Mouse (Mus musculus) layer of hippocampus, adult 8-10 months (tissue): ENCODE results near the gene Bad. TPM values are rescaled to one million over a fixed set of nuclear protein-coding genes. Genes with fewer than 3 reads are reported as not detected.

Experiments
- DNase-seq, 2 experiments: peaks; one replicate each; pipeline ENCODE4 v3.0.0; 2022; ENCODE audit warnings: low spot score in 2 of 2
- total RNA-seq, 4 experiments: library from RNA; stranded (reverse); gene quantifications; 2 replicates each; pipeline ENCODE4 v1.2.4; 2022

The Bad gene
- total RNA-seq, 4 experiments from 2014 or later = 32.5 to 39.8 (median 37.3) TPM

DNA sequence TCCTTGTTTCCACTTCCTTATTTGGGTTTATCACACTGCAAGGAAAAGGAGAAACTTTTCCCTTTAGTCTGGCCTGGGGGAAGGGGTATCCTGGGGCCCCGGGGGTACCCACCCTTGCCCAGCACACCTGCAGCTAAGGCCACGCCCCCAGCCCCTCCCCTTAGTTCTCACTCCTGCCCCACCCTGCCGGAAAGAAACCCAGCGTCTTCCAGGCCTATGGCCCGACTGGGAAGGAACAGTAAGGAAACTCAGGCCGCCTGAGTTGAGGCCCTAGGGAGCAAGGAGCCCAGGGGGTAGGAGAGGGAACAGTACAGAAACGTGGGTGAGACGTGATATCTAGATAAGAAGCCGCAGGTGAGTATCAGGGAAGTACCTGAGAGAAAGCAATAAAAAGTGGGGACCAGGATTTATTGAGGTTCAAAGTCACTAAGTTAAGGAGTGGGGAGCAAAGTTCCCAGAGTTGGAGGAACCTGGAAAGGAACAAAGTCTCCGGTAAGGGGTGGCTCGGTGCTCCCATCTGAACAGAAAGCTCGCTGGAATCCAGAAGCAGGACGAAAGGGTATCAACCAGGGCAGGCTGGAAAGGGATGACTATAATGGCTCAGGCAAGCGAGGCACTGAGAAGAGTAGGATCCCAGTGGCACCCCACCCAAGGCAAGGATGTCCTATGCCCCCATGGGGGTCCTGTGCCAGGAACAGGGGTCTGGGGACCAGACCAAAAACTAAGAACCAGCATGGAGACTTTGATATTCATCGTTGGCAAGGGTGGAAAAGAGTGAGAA is 27.0 kb downstream of the Bad start:
- DNase-seq = no peak

DNA sequence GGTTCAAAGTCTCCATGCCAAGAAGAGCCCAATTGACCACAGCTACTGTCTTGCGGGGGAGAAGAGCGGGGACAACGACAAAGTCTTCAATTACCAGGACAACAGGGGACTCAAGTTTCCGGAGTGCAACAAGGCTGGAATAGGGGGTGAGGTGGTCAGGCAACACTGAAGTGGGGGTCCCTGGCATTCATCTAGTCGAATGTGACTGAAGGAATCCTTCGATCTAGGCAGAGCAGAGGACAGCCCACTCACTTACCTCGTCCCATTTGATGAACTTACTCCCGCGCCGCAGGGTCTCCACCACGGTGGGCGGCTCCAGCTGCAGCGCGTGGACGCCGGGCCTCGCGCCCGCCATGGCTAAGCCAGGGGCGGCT is 27.6 kb downstream of the Bad start:
- no peak for DNase-seq

DNA sequence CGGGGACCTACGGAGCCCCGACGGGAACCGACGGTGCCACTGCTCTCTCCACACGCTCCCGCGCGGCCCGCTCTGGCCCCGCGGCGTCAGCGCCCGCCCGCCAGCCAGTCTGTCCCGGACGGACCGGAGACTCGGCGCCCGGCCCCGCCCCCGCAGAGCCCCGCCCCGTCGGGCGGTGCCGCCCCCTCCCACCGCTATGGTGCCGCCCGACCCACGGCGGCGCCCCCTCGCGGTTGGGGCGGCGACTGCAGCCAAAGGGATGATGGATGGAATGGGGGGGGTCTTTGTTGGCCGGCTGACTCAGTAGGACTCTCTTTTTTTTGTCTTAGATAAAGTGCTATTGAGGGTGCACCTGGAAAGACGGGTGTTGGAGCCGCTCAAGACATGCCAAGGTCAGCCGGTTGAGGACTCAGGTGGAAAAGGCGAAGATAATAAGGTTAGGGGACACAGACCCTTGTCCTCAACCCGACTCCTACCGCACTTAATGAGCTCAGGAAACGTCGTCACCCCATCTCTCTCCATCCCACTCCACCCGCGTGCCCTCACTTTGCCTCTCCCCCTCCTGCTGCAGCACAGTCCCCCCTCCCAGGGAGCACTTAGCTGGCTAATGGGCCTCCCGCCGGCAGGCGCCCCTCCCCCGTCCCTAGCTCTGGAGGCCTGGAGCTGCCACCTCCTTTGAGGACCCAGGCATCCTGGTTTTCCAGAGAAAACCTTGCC is 28.2 kb downstream of the Bad start:
- DNase-seq = no peak

DNA sequence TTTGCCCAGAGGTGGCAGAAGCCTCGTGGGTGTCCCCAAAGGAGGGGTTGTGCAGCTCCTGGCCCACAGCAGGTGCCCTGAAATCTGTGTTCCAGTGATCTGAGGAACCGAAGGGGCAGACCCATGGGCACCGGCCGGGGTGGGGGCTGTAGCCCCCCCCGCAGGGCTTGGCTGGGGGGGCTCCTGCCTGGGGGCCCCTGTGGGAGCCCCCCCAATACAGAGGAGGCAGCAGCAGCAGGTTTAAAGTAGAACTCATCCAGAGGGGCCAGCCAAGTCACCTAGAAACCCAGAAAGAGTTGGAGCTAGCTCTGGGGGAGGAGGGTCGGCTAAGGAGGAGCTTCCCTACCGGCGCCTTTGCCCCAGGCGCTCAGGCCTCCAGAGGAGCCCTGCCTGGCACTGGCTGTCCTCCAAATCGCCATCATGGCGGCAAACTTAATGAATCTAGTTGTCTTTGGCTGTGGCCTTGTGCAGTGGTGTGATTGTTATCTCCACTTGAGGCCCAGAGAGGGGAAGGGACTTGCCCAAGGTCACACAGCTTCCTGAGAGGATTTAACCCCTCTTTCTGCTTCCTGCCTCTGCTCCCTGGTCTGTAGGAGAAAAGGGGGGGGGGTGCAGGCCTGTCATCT is 28.9 kb downstream of the Bad start:
- no peak for DNase-seq

DNA sequence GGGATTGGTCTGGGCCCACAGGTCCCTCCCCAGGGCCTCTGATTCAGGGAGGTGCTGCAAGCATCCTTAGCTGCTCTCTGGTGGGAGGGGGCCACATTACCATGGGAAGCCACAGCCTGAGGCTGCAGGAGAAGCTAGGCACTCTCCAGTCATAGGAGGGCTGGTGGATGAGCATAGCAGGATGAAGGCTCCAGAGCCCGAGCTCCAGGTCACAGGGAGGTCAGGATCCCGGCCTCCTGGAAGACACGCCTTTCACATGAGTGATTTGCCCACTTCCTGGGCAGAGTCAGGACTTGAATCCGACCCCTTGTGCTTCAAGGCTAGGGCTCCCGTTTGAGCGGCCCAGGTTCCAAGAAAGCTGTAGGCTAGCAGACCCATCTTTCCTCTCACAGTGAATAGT is 30.0 kb downstream of the Bad start:
- no peak for DNase-seq

DNA sequence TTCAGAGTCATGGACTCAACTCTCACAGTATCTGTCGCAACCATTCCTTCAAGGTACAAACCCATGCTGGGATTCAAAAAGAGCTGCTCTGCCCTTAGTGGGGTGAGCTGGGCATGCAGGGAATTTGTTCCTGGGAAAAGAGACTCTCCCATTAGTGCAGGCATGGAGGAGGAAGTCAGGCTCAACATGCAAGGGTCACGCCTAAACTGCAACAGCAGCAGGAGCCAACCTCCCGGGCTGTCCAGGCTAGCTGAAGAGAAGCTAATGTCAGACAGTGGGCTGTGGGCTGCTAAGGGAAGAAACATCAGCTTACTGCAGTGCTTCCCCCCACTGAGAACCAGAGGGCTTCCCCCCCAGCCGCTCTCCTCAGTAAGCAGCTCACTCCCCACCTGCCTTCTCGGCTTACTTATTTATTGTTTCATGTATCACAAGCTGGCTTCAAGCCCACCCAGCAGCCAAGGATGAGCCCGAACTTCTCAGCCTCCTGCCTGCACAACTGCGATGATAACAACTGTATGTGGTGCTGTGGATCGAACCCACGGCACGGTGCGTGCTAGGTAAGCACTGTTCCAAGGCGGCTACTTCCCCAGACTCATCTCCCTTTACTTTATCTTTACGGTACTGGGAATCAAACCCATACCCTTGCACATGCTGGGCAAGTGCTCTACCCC is 30.7 kb downstream of the Bad start:
- DNase-seq = no peak

DNA sequence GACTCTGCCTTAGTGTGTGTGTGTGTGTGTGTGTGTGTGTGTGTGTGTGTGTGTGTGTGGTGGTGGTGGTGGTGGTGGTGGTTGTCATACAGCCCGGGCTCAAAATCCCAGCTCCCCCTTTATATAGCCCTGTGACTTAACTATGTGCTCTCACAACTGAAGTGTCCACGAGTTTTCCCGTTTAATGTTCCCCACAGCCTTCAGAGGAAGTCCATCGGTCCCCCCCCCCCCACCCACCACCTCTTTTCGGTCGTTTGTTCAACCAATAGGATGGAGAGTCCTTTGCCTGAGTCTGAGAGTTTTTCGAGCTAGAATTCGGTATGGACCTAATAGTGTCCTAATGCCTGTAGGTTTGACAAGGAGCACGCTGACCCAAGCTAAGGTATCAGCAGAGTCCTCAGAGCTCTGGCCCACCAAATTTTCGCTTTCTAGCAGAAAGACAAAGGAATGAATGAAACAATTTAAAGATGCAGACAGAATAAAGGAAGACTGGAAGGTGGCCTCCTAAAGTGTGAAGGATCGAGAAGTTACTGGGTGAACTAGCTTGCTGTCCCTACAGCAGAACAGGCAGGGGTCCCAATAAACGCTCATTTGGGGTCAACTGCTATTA is 32.0 kb downstream of the Bad start:
- no peak for DNase-seq

DNA sequence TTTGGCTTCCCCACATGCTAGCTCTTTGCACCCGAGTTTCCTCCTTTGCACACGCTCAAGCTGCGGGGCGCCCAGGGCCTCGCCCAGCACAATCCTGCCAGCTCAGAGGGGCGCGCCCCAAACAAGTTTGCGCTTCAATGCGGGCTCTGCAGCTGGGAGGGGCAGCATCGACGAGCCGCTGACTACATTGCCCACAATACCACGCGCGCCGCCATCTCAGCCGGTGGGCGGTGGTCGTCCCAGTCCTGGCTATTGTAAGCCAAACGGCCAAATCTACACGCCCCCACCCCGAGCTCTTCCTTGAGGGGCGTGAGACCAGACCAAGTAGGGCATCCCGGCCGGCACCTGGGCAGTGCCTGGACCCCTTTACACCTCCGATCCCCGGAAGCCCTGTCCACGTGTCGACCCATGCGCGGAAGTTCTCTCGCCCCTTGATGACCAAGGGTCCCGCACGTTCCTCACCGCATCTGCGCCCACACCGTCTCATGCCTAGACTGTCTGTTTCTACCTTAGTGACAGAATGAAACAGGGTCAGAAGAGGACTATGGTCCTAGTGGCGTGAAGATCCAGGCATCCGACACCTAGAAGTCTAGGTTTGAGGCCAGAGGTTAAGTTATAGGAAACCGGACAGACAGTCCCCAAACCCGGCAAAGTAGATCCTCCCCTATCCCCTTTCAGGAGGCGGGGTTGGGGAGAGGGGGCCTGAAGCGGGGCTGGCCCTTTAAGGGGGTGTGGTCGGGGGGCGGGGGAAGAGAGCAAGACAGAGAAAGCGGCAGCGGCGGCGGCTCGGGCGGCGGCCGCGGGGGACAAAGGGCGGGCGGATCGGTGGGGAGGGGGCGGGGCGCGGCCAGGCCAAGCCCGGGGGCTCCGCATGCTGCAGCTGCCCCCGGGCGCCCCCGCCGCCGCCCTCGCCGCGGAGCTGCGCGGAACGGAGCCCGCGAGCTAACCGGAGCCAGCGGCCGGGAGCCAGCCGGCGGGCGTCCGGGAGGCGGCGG is 32.8 kb downstream of the Bad start, which contains the start of gene Ppp1r14b:
Gene Ppp1r14b (plus strand): TSS at position 758 of the 995 bp plus-strand sequence.
- peak in 1 of 2 experiments; percentile 68 for DNase-seq

DNA sequence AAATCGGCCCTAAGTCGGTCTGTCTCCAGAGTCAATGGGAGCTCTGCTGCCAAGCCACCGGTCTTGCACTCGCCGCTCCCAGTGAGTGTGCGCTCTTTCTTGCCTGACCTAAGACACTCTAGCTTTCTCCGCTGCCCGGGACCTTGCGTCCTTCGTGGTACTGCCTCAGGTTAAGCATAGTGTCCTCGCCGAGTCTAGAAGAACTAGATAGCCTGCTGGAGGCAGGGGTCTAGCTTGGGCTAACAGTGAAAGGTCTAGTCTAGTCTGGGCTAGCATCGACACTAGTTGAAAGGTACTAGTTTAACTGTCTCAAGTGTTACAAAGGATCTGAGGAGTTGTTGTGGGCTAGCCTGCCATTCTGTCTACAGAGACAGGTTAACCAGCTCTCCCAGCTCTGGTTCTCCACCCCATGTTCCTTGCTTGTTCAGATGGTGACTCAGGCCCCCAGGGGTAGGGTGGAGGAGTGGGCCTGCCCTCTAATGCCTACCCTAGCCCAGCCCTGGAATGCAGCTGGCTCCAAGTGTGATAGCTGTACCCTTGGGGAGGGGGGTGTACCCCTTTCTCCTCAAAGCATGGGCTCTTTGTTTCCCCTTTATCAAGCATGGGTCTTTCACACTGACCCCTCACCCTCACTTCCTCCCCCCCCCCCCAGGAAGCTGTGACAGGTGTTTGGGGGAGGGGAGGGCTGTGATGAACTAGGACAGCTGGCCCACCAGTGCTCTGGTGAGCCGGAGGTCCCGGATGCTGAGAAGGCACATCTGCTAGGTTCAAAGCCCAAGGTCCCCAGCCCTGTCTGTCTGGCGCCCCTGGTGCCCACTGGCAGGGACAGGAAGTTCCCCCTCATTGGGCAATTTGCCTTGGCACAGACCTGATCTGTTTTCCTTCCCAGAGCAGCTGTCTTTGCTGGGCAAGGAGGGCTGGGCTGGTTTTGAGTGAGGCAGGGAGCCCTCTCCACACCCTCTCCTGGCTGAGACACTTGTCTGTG is 34.2 kb downstream of the Bad start, which contains the start of gene Plcb3:
Gene Plcb3 (minus strand): TSS at position 934 of the 985 bp plus-strand sequence.
- peak in 1 of 2 experiments; percentile 73 for DNase-seq

DNA sequence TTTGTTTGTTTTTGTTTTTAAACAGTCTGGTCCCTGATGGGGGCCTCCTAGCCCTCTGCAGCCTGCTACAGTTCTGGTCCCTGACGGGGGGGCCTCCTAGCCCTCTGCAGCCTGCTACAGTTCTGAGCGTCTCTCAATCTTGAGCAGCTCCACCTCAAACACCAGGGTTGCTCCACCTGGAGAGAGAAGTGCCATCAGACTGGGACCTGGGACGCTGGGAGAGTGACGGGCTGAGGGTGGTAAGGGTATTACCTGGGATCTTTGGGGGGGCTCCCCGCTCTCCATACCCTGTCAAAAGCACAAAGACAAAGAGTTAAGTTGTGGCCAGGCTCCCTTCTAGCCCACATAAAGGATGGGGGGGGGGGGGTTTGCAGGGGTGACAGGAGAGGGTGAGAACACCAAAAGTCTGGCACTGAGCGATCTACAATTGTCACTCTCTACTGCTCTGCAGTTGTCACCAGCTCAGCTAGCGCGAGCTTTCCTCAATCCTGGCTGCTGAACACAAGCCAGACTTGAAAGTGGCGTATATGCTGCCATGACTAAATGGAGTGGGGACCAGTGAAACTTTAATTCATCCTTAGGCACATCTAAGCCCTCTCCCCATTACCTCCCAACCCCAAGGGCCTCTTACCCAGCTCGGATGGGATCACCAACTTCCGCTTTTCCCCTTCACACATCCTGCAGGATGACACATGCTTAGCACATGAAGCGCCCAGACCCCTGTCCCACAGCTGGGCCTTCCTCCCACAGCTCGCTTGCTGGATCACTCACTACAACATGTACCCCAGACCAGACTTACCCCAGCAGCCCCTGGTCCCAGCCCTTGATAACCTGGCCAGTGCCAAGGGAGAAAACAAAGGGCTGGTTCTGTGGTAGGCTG is 36.3 kb downstream of the Bad start:
- no peak for DNase-seq

DNA sequence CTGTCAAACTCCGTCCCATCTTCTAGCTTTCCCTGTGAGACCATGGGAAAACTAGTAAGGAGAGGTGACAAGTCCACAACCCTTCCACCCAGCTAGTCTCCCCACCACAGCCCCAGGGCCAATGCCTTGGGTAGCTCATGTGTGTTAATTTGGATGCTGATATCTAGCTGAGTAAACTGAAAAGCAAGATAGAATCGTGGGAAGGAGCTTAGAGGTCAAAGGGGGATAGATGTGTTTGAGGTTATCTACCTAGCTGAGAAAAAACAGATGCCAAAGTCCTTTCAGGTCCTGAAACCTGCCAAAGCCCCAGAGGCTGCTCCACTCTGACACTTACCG is 36.9 kb downstream of the Bad start:
- no peak for DNase-seq

DNA sequence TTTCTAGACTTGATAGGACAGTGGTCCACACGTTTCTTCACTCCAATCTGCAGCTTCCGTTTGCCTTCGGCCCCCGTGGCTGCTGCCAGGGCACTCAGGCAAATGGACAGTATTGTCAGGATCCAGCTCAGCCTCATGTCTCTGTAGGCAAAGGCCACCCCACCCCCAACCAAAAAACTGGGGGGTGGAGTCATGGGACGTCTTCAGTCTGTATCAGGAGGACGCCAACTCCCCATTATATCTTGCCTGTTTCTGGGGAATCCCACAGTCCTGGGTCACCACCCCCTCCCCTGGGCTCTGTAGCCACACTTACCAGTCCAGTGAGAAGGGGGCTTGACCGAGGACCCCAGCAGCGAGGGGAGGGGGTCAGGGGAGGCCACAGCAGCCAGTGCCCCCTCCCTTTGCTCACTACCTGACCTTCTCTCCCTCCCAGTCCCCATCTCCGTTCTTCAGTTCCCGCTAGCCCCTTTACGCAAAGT is 37.4 kb downstream of the Bad start:
- DNase-seq = no peak

DNA sequence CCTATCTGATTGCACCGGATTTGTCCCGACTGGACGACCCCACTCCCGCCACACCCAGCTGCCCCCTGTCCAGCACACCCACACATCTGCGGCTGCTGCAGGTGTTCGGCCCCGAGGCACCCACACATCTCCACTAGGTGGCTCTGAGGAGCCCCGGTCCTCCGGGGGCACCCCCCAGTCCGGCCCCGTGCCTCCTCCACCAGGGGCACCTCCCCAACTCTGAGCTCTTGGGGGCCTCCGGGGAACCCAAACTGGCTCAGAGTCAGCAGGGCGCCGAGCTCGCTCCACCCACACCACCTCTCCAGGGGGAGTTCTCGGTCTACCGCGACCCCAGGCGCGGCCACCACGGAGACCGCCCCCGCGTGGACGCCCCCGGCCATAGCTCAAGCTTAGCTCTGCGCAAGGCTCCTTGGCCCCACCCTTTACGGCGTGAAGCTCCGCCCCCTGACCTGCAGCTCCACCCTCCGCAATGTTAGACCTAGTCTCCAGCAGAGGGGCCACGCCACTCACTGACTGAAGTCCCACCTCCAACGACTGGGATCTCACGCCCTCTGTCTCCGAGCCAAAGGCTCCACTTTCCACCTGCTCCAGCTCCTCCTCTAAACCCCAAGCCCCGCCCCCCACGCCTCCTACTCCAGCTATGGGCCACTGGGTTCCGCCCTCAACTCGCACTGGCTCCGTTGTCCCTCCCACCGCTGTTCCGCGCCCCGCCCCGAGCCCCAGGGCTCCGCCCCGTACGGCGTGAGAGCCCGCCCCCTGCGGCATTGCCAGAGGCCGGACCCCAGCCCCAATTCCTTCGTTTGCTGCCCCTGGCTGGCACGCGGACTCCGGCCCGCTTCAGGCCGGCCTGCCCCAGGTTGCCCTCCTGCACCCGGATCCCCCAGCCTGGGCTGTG is 38.1 kb downstream of the Bad start:
- DNase-seq = peak; percentile 98 to 99

DNA sequence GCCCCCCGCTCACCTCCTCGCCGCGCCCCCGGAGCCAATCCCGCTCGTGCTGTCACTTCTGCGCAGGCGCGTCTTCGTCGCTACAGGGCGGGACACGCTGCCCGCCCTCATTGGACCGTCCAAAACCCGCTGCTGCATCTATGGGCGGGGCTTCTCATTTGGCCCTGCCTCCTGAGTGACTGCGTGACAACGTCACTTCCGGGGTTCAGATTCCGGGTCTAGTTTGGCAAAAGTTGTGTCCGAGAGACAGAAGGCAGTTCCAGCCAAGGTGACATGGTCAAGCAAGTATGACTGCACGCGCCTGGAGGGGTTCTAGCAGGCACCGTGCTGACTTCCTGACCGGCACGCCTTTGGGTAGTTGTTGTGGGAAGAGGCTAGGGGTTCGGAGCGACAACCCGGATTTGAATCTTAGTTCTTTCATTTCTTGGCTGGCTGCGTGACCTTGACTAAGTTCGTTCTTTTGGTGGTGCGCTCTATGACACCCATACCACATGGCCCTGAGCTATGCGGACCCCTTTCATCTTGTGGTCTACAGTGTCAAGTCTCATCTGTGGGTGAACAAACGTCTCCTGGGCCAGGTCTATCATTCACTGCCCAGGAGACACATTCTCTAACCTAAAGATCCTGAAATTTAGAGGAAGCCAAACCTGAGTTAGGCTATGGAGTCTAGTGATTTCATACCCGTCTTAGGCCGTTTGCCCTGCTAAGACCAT is 38.9 kb downstream of the Bad start, which contains the start of gene Fkbp2:
Gene Fkbp2 (minus strand): TSS at position 121 of the 713 bp plus-strand sequence.
- peak; percentile 98 to 99 for DNase-seq

DNA sequence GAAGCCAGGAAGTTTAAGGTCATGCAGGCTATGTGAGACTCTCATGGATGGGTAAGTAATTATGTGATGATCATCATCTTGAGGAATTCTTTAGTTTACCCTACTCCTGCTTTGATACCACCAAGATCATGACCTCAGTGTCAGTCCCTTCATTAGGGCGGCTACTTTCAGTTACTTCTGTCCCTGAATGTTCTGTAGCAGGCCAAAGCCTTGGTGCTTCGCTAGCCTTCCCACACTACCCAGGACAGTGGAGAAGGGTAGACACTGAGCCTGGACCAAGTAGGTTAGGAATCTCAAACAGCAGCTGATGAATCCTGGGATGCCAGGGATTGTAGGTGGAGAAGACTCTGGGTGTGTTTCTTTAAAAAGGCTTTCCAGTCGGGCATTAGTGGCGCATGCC is 39.8 kb downstream of the Bad start:
- DNase-seq = no peak

DNA sequence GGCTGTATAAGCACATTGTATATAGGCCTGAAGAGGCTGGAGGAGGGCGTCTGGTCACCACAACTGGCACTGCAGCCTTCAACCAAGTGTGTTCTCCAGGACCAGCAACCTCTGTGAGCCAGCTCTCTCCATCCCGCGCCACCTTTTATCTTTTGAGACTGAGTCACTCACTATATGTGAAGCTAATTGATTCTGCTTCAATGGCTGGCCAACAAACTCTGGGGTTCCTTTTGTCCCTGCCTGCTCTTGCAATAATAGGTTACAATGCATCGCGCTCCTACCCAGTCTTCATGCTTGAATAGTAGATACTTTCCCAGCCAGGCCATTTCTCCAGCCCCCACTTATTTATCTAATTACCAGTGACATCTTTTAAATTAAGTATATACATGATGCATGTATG is 42.0 kb downstream of the Bad start:
- no peak for DNase-seq
